Mouse (Mus musculus): ENCODE measurements around the gene Glt1d1. TPM values are rescaled to one million over a fixed set of nuclear protein-coding genes. Genes with fewer than 3 reads are reported as not detected.

The Glt1d1 gene
- polyA plus RNA-seq, 1 experiment from 2014 or later: 0.21 TPM

DNA sequence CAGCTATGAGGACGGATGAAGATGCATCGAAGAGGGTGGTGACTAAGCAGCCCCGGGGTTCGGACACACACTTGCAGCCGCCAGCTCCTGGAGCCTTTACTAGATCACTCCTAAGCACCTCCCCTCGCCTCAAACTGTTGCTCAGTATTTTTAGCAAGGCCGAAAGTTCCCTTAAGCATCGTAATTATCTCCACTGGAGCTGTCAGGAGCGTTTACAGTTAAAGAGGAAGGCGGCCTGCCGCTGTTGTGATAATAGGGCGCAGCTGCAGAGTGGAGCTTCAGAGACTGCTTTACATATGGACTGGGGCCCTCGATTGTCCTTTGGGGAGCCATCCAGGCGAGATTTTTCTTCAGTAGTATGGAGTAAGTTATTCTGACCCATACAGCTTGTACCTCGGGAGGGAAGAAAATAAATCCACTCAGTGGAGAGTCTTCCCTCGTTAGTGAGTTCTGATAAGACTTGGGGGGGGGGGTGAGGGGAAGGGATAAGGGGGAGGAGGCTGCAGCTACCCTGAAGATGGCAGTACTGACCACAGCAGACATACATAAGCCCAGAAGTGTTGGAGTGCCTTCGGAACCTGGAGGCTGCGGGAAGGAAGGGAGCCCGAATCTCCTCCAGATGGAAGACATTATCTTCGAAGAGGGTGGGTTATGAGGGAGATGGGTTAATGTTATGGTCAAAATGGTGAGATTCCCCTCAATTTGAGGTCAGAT is 119.4 kb downstream of the Glt1d1 start:
- no peak overlapping the region for H3K4me2 ChIP-seq
- ATAC-seq (ENCODE audit: low read depth): 0 out of 2 replicates have a peak, but pooled peaks have one; percentile 20

DNA sequence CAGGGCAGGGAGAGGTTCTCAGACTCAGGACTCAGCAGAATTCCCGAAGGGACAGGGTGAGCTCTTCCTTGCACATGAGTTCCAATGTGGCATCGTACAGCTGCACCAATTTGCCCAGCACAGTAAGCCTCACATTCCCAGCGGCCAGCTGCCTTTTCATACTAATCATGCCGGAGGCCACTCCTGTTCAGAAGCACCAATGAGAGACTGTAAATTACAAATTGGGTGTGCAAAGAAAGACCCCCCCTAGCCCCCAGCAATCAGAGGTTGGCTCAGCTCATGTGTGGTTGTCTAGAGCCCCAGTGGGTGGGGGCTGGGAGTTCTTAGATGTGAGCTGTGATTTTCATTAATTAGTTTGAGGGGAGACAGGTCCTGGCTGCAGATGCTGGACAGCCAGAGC is 123.5 kb downstream of the Glt1d1 start:
- DNase-seq (no peak), ATAC-seq (ENCODE audit: low read depth) (no peak)
- Histone ChIP-seq H3K9me3 (replicated peaks) (peaks cover 22% of the 10 kb centered on the region; the same call in 1 of the 2 replicates), H3K4me3 (replicated peaks) (no peak overlapping the region), H3K27me3 (no peaks in the 10 kb centered on the region), H3K36me3 (no peaks in the 10 kb centered on the region), H3K4me1 (replicated peaks) (no peaks in the 10 kb centered on the region), H3K4me2 (no peak overlapping the region), H3K27ac (no peak overlapping the region), H3K9ac (no peak overlapping the region)
- 63% methylated on average over 4 of the region's 4 CpGs for WGBS (ENCODE audit: insufficient replicate concordance)

More for the DNA sequence above, 119.4 kb downstream of the Glt1d1 start:
- peak; percentile 8 for DNase-seq
- Histone ChIP-seq H3K9me3 (replicated peaks) (peaks cover 22% of the 10 kb centered on the region; the same call in 1 of the 2 replicates), H3K27ac (no peak overlapping the region), H3K4me1 (replicated peaks) (no peaks in the 10 kb centered on the region), H3K36me3 (no peaks in the 10 kb centered on the region), H3K9ac (no peak overlapping the region), H3K27me3 (no peaks in the 10 kb centered on the region), H3K4me3 (replicated peaks) (no peak overlapping the region)
- WGBS (ENCODE audit: insufficient replicate concordance): 30% methylated on average over 20 of the region's 20 CpGs

DNA sequence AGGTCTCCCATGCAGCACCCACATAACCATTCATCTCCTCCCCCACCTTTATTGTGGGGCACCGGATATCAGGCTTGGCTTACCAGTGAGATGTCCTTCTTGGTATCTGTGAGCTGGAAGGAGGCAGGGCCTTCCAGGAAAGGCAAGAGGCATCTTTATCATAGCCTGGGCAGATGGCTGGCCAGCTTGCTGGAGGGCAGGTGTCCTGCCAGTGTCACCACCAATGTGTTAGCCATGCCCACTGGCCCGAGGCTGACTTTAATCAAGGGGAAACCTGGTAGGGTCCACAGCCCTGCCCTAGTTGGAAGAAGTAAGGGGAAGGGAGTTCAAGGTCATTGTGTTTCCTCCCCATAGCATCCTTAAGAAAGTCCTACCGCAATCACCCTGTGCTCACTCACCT is 123.9 kb downstream of the Glt1d1 start:
- H3K4me3 ChIP-seq (replicated peaks): no peak overlapping the region
- no peak for DNase-seq
- H3K9ac ChIP-seq: no peak overlapping the region
- no peak for ATAC-seq (ENCODE audit: low read depth)
- H3K36me3 ChIP-seq: no peaks in the 10 kb centered on the region
- H3K4me1 ChIP-seq (replicated peaks): no peaks in the 10 kb centered on the region
- 64% methylated on average over 3 of the region's 3 CpGs for WGBS (ENCODE audit: insufficient replicate concordance)
- no peak overlapping the region for H3K4me2 ChIP-seq
- no peaks in the 10 kb centered on the region for H3K27me3 ChIP-seq
- H3K27ac ChIP-seq: no peak overlapping the region
- peaks cover 22% of the 10 kb centered on the region; the same call in 1 of the 2 replicates for H3K9me3 ChIP-seq (replicated peaks)

DNA sequence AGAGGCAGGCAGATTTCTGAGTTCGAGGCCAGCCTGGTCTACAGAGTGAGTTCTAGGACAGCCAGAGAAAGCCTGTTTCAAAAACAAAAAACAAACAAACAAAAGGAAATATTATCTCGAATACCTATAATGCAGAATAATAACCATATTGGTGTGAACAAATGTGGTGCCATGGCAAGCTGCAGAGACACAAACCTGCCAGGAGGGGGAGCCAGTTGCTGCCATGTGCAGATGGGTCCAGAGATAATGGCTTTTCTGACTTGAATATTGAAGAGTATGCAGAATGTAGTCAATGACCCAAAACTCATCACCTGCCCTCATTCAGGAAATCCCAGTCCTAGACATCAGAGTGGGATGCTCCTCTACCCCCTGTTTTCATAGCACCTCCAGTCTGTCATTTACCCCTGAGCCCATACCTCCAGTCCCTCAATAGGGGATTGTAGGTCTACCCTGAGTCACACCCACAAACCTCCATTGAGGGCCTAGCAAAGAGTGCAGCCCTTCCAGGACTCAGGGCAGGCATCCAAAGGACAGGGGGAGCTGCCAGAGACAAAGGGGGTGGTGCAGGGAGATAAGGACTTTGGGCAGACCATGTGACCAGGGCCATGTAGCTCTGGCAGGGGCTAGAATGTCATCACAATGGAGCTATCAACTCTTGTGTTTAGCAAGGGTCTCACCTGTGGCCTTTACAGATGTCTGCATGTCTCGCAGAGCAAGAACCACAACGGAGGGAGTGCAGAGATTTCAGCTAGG is 124.8 kb downstream of the Glt1d1 start:
- Histone ChIP-seq H3K4me1 (replicated peaks) (no peaks in the 10 kb centered on the region), H3K36me3 (no peaks in the 10 kb centered on the region), H3K9ac (no peak overlapping the region), H3K4me2 (no peak overlapping the region), H3K27me3 (no peaks in the 10 kb centered on the region), H3K4me3 (replicated peaks) (no peak overlapping the region), H3K27ac (no peak overlapping the region), H3K9me3 (replicated peaks) (peaks cover 22% of the 10 kb centered on the region; the same call in 1 of the 2 replicates)
- no peak for DNase-seq
- ATAC-seq (ENCODE audit: low read depth): no peak
- WGBS (ENCODE audit: insufficient replicate concordance): 46% methylated on average over 4 of the region's 4 CpGs

DNA sequence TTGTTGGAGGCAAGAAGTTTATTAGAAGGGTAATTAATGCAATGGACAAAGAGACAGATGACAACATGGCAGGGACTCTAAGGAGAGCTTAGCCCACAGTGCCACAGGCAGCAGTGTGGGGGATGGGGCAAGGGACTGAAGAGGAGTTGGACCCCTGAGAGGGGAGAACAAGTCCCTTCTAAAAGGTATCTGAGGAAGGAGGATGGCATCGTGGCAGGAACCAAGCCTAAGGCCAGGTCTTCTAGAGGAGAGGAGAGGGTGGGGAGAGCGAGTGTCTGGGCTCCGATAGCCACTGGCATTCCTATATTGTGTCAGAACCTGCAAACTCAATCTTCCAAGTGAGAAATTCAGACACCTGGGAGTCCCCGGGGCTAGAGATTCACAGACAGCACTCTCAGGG is 126.5 kb downstream of the Glt1d1 start:
- WGBS (ENCODE audit: insufficient replicate concordance): 56% methylated on average over 4 of the region's 4 CpGs
- no peaks in the 10 kb centered on the region for H3K4me1 ChIP-seq (replicated peaks)
- DNase-seq (no peak), ATAC-seq (ENCODE audit: low read depth) (no peak)
- no peak overlapping the region for H3K27ac ChIP-seq
- no peak overlapping the region for H3K4me3 ChIP-seq (replicated peaks)
- H3K9me3 ChIP-seq (replicated peaks): peaks cover 15% of the 10 kb centered on the region; the same call in 1 of the 2 replicates
- no peak overlapping the region for H3K9ac ChIP-seq
- H3K27me3 ChIP-seq: no peaks in the 10 kb centered on the region
- no peaks in the 10 kb centered on the region for H3K36me3 ChIP-seq
- H3K4me2 ChIP-seq: no peak overlapping the region

Other genes starting within 250 kb of the Glt1d1 start
- 8.7 and 11.1 TPM in 2 replicates for gene Slc15a4, start 635 bp downstream of the Glt1d1 start, polyA plus RNA-seq (2015; fragmentation: Nextera tagmentation; extraction: Ambion mirVana)